Mouse (Mus musculus) myocyte (in vitro differentiated cells): ENCODE measurements at regions not wholly inside any gene's neighbourhood (a gene's known extent, or its start where the extent isn't known, plus 50 kb on each side); places are given as distances from the start of the nearest gene placed in this dataset.

Experiments used
- H3K27me3 ChIP-seq: one replicate; pipeline ENCODE4 v1.6.1; 2011; ENCODE audit not compliant: control insufficient read depth, insufficient read depth, insufficient read length
- H3K36me3 ChIP-seq: one replicate; pipeline ENCODE4 v1.6.1; 2011; ENCODE audit not compliant: control insufficient read depth, insufficient read depth
- H3K4me2 ChIP-seq: one replicate; pipeline ENCODE4 v1.6.1; 2011; ENCODE audit warnings: low read depth, control low read depth
- H3K4me3 ChIP-seq: one replicate; pipeline ENCODE4 v1.5.1; 2011; ENCODE audit warnings: mild to moderate bottlenecking, control low read depth, moderate library complexity
- H3K79me2 ChIP-seq: one replicate; pipeline ENCODE4 v1.6.1; 2011; ENCODE audit not compliant: control insufficient read depth, insufficient read depth
- H3ac ChIP-seq: one replicate; pipeline ENCODE4 v1.6.1; 2011; ENCODE audit not compliant: control insufficient read depth, insufficient read length
- CEBPB ChIP-seq: IDR thresholded peaks from 2 replicates; pipeline ENCODE4 v1.6.1; 2011; ENCODE audit warnings: mild to moderate bottlenecking, moderate library complexity; ENCODE audit not compliant: poor library complexity, insufficient read depth, severe bottlenecking
- E2F4 ChIP-seq: IDR thresholded peaks from one replicate; pipeline ENCODE4 v1.6.1; 2011; ENCODE audit warnings: mild to moderate bottlenecking, control low read depth, moderate library complexity; ENCODE audit not compliant: insufficient read depth
- MAX ChIP-seq: IDR thresholded peaks from one replicate; pipeline ENCODE4 v1.6.1; 2011; ENCODE audit warnings: low read depth, mild to moderate bottlenecking, control low read depth
- MYOD1 ChIP-seq, 3 experiments: IDR thresholded peaks; one replicate each; pipeline ENCODE4 v1.6.1; 2011; ENCODE audit warnings: control low read depth in 2 of 3, low read depth in 2 of 3, mild to moderate bottlenecking in 2 of 3, moderate library complexity in 1 of 3; ENCODE audit not compliant: insufficient read length in 2 of 3, control insufficient read depth in 1 of 3
- MYOG ChIP-seq, 3 experiments: IDR thresholded peaks; one replicate each; pipeline ENCODE4 v1.6.1; 2011; ENCODE audit warnings: control low read depth in 2 of 3, low read depth in 2 of 3, mild to moderate bottlenecking in 2 of 3; ENCODE audit not compliant: insufficient read length in 2 of 3, control insufficient read depth in 1 of 3, insufficient read depth in 1 of 3
- POLR2A ChIP-seq: IDR thresholded peaks from one replicate; pipeline ENCODE4 v1.6.1; 2011; ENCODE audit warnings: low read depth, mild to moderate bottlenecking, control low read depth, moderate library complexity; ENCODE audit not compliant: insufficient read length
- POLR2AphosphoS2 ChIP-seq: IDR thresholded peaks from one replicate; pipeline ENCODE4 v1.6.1; 2011; ENCODE audit warnings: low read depth, control low read depth; ENCODE audit not compliant: insufficient read length
- REST ChIP-seq: IDR thresholded peaks from one replicate; pipeline ENCODE4 v1.6.1; 2011; ENCODE audit warnings: mild to moderate bottlenecking, control low read depth, moderate library complexity; ENCODE audit not compliant: insufficient read depth, insufficient read length
- SRF ChIP-seq: IDR thresholded peaks from one replicate; pipeline ENCODE4 v1.6.1; 2011; ENCODE audit warnings: low read depth; ENCODE audit not compliant: control insufficient read depth, insufficient read length
- TCF12 ChIP-seq: IDR thresholded peaks from one replicate; pipeline ENCODE4 v1.6.1; 2011; ENCODE audit warnings: mild to moderate bottlenecking, control low read depth; ENCODE audit not compliant: poor library complexity, insufficient read depth, severe bottlenecking
- TCF3 ChIP-seq: IDR thresholded peaks from one replicate; pipeline ENCODE4 v1.6.1; 2011; ENCODE audit warnings: low read depth, control low read depth; ENCODE audit not compliant: insufficient read length
- USF1 ChIP-seq: IDR thresholded peaks from one replicate; pipeline ENCODE4 v1.6.1; 2011; ENCODE audit warnings: low read depth, mild to moderate bottlenecking, control low read depth, moderate library complexity

DNA sequence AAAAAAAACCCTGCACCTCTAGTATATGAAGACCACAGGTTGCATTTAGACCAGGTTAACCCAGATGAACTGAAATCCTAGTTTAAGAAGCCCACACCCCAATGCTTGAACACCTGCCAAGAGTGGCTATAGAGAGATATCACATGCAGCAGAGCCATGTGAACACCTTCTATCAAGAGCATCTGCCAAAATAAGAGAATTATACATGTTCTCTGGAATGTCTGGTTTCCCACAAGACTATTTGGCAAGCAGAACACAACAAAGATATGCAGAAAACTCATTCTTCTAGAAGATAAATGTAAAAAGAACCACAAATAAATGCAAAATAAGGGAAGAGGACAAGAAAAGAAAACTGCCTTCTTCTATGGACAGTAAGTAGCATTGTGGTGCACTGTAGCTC, 107.7 kb upstream of the Dab2 start:
- Histone ChIP-seq H3K79me2 (no peaks in the 10 kb centered on the region), H3K27me3 (no peaks in the 10 kb centered on the region), H3K4me2 (no peak overlapping the region), H3K4me3 (no peak overlapping the region), H3ac (no peak overlapping the region), H3K36me3 (no peaks in the 10 kb centered on the region)
- TF ChIP-seq USF1 (peak; percentile 36), SRF (no peak)

DNA sequence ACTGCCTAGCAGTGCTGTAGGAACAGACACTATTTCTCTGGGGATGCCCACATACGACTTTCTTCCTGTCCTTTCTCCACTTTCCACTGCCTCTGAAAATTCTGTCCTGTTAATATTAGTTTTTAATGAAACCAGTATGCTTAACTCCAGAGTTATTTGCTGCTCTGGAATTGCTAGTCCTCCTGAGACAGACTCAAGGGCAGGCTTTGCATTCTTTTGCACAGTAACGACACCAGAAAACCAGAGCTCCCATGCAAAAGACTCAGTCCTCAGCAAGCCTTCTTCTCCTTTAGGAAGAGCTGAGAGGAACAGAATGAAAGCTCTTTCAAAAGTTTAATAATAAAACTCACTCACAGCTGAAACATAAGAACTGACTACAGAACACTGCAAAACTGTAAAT, 92.3 kb upstream of the Dab2 start:
- no peak overlapping the region for H3K4me2 ChIP-seq
- H3K4me3 ChIP-seq = no peak overlapping the region

DNA sequence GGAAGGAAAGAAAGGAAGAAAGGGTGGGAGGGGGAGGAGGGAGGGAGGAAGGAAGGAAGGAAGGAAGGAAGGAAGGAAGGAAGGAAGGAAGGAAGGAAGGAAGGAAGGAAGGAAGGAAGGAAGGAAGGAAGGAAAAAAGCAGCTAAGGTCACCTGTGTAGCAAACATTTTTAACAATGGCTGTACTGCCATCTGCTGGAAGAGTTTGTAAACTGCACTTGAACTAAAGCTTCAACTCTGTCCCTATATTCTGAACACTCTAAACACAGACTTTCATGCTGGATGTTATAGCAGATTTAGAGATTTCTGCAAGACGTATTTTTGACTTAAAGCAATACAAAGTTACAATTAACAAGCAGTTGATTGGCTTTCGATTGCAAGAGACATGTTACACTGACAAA, 90.3 kb upstream of the Dab2 start:
- no peaks in the 10 kb centered on the region for H3K27me3 ChIP-seq
- no peaks in the 10 kb centered on the region for H3K36me3 ChIP-seq
- H3K4me3 ChIP-seq = no peak overlapping the region
- H3K4me2 ChIP-seq = no peak overlapping the region
- TF ChIP-seq SRF (no peak), MYOD1 (IDR thresholded peaks at IDR 0.05; ENCODE audit: control insufficient read depth in 1 of 3, insufficient read length in 2 of 3, low read depth in 2 of 3) (no peak), E2F4 (no peak), REST (no peak), POLR2A (no peak), USF1 (no peak), MYOG (IDR thresholded peaks at IDR 0.05; ENCODE audit: control insufficient read depth in 1 of 3, insufficient read depth in 1 of 3, insufficient read length in 2 of 3, low read depth in 2 of 3) (no peak), MAX (no peak), TCF12 (no peak), POLR2AphosphoS2 (no peak)
- H3ac ChIP-seq = no peak overlapping the region
- H3K79me2 ChIP-seq = no peaks in the 10 kb centered on the region

More for the DNA sequence above, 92.3 kb upstream of the Dab2 start:
- no peaks in the 10 kb centered on the region for H3K36me3 ChIP-seq
- H3K79me2 ChIP-seq = no peaks in the 10 kb centered on the region
- no peaks in the 10 kb centered on the region for H3K27me3 ChIP-seq
- no peak overlapping the region for H3ac ChIP-seq
- TF ChIP-seq CEBPB = no peak
- TF ChIP-seq MAX = no peak
- no peak for TF ChIP-seq REST
- no peak for TF ChIP-seq MYOD1 (IDR thresholded peaks at IDR 0.05; ENCODE audit: control insufficient read depth in 1 of 3, insufficient read length in 2 of 3, low read depth in 2 of 3)
- no peak for TF ChIP-seq MYOG (IDR thresholded peaks at IDR 0.05; ENCODE audit: control insufficient read depth in 1 of 3, insufficient read depth in 1 of 3, insufficient read length in 2 of 3, low read depth in 2 of 3)
- TF ChIP-seq POLR2A = no peak
- TF ChIP-seq TCF12 = no peak
- no peak for TF ChIP-seq E2F4
- TF ChIP-seq TCF3 = no peak
- TF ChIP-seq USF1 = no peak
- TF ChIP-seq POLR2AphosphoS2 = no peak
- TF ChIP-seq SRF = no peak

DNA sequence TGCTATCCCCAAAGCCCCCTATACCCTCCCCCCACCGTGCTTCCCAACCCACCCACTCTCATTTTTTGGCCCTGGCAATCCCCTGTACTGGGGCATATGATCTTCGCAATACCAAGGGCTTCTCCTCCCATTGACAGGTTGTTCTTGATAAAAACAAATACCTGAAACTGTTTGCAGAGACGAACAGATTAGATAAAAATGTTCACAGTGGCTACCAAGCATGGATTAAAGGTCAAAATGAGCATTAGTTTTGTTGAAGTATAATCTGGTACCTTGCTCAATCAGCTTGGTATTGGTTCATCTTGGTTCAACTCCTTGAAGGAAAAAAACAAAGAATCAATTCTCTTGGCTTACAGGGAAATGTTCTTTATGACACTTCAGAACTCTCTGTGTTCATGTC, 81.5 kb upstream of the Dab2 start:
- Histone ChIP-seq H3K36me3 (no peaks in the 10 kb centered on the region), H3K4me3 (no peak overlapping the region), H3K27me3 (no peaks in the 10 kb centered on the region), H3ac (no peak overlapping the region), H3K79me2 (no peaks in the 10 kb centered on the region), H3K4me2 (no peak overlapping the region)
- no peak for TF ChIP-seq USF1
- no peak for TF ChIP-seq POLR2AphosphoS2
- TF ChIP-seq CEBPB = no peak
- TF ChIP-seq SRF = no peak
- no peak for TF ChIP-seq REST
- no peak for TF ChIP-seq POLR2A
- no peak for TF ChIP-seq MYOG (IDR thresholded peaks at IDR 0.05; ENCODE audit: control insufficient read depth in 1 of 3, insufficient read depth in 1 of 3, insufficient read length in 2 of 3, low read depth in 2 of 3)
- no peak for TF ChIP-seq TCF3

DNA sequence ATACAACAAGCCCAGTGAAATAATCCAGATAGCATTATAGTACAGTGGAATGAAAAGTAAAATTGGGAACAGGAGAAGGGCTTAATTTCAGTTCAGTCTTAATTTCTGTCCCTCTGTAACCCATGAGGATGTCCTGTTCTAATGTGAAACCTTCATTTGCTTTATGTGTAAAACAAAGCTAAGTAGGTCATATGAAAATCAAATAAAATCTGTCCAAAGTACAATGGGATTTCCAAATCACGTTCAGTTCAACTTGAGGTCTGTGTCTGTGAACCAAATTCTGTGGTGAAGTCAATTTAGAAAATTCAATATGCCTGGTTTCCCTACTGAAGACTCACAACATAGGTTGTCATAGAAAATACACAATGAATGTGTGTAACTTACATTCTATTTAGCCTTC, 74.4 kb upstream of the Dab2 start:
- no peak overlapping the region for H3ac ChIP-seq
- no peaks in the 10 kb centered on the region for H3K27me3 ChIP-seq
- H3K4me2 ChIP-seq = no peak overlapping the region
- no peaks in the 10 kb centered on the region for H3K36me3 ChIP-seq
- H3K79me2 ChIP-seq = no peaks in the 10 kb centered on the region
- no peak for TF ChIP-seq USF1
- TF ChIP-seq MYOG (IDR thresholded peaks at IDR 0.05; ENCODE audit: control insufficient read depth in 1 of 3, insufficient read depth in 1 of 3, insufficient read length in 2 of 3, low read depth in 2 of 3) = no peak
- TF ChIP-seq POLR2AphosphoS2 = no peak
- TF ChIP-seq MAX = no peak
- no peak for TF ChIP-seq MYOD1 (IDR thresholded peaks at IDR 0.05; ENCODE audit: control insufficient read depth in 1 of 3, insufficient read length in 2 of 3, low read depth in 2 of 3)
- TF ChIP-seq TCF12 = no peak
- no peak for TF ChIP-seq TCF3
- TF ChIP-seq CEBPB = no peak
- no peak for TF ChIP-seq POLR2A
- TF ChIP-seq E2F4 = no peak
- no peak for TF ChIP-seq SRF
- TF ChIP-seq REST = no peak
- H3K4me3 ChIP-seq = no peak overlapping the region
